Mouse (Mus musculus) lung, postnatal 0 days (tissue): Measurements from ENCODE around the gene Dpysl5. TPM values are rescaled to one million over a fixed set of nuclear protein-coding genes. Genes with fewer than 3 reads are reported as not detected.
A peak's percentile ranks its signal among the peaks of the same experiment; 100 is the strongest.

Experiments
- ATAC-seq: fragments of 200-750 bp; cut with Nextera tagmentation; 2 replicates; pipeline ENCODE4 v1.8.0; 2017; ENCODE audit warnings: moderate library complexity
- DNase-seq: peaks from one replicate; pipeline ENCODE4 v3.0.0-alpha.2; 2016; ENCODE audit warnings: low spot score
- H3K27ac ChIP-seq: fragments of 300-500 bp; sonication (generic); 2 replicates; pipeline ENCODE4 v1.5.1; 2014; ENCODE audit warnings: antibody characterized with exemption, mild to moderate bottlenecking, low read length, mixed read lengths
- H3K27me3 ChIP-seq: fragments of 300-500 bp; sonication (generic); replicated peaks from 2 replicates; pipeline ENCODE4 v1.6.1; 2014; ENCODE audit warnings: low read length, mixed read lengths; ENCODE audit not compliant: insufficient read depth
- H3K36me3 ChIP-seq: fragments of 300-500 bp; sonication (generic); 2 replicates; pipeline ENCODE4 v1.6.1; 2014; ENCODE audit warnings: low read length, mixed read lengths; ENCODE audit not compliant: insufficient read depth
- H3K4me1 ChIP-seq: fragments of 300-500 bp; sonication (generic); 2 replicates; pipeline ENCODE4 v1.6.1; 2014; ENCODE audit warnings: antibody characterized with exemption, low read depth, low read length, mixed read lengths; ENCODE audit not compliant: insufficient read depth
- H3K4me2 ChIP-seq: fragments of 300-500 bp; sonication (generic); replicated peaks from 2 replicates; pipeline ENCODE4 v1.6.1; 2014; ENCODE audit warnings: low read depth, mild to moderate bottlenecking, low read length, moderate library complexity, mixed read lengths
- H3K4me3 ChIP-seq: fragments of 300-500 bp; sonication (generic); 2 replicates; pipeline ENCODE4 v1.5.1; 2014; ENCODE audit warnings: low read depth, low read length
- H3K9ac ChIP-seq: fragments of 300-500 bp; sonication (generic); replicated peaks from 2 replicates; pipeline ENCODE4 v1.6.1; 2014; ENCODE audit warnings: low read depth, mild to moderate bottlenecking
- H3K9me3 ChIP-seq: fragments of 300-500 bp; sonication (generic); 2 replicates; pipeline ENCODE4 v1.6.1; 2016; ENCODE audit warnings: low read length, mixed read lengths
- CTCF ChIP-seq: IDR thresholded peaks from 2 replicates; pipeline ENCODE4 v1.5.1; 2016; ENCODE audit warnings: antibody characterized with exemption, mild to moderate bottlenecking
- EP300 ChIP-seq: IDR thresholded peaks from 2 replicates; pipeline ENCODE4 v1.6.1; 2016; ENCODE audit warnings: antibody characterized with exemption, mild to moderate bottlenecking, control low read depth
- WGBS: fragments of 180-500 bp; shearing (Covaris S2); extraction: QIAGEN DNeasy Blood & Tissue Kit; methylation state at CpG from one replicate; pipeline ENCODE4 v1.1.7; 2014; 5-methylcytosine and 5-hydroxymethylcytosine counted together
- polyA plus RNA-seq: library from polyadenylated mRNA; unstranded; fragments of >200 nt; fragmentation: Nextera tagmentation; extraction: Ambion mirVana; gene quantifications from 2 replicates; pipeline ENCODE4 v1.2.1, GENCODE M21; 2015

The Dpysl5 gene
- polyA plus RNA-seq, 1 experiment from 2014 or later, result 1.6 TPM

DNA sequence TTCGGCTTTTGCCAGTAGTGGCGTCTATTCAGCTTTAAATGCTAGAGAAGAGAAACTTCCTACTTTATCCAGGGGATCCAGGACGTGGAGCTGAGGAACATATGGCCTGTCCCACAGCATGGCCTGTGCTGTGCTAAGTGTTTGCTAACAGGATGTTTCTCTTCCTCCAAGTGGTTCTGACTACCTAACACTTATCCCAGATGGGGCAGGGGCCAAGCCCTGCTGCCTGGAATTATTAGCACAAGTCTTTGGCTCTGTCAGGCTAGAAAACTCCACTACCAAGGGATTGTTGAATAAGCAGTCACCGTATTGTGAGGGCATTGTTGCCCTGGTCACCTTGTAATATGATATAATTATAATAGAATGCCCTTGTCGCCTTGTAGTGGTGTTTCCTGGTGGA, 111.3 kb downstream of the Dpysl5 start:
- H3K36me3 ChIP-seq, result no peaks in the 10 kb centered on the region
- H3K4me2 ChIP-seq, result no peak overlapping the region
- H3K4me3 ChIP-seq, result no peak overlapping the region
- H3K9me3 ChIP-seq, result no peaks in the 10 kb centered on the region
- 57% methylated on average over 5 of the region's 5 CpGs for WGBS
- ATAC-seq (peak; percentile 75), DNase-seq (peak; percentile 47)
- TF ChIP-seq EP300 (no peak), CTCF (no peak)
- H3K27ac ChIP-seq, result no peak overlapping the region
- no peaks in the 10 kb centered on the region for H3K27me3 ChIP-seq
- H3K9ac ChIP-seq, result no peak overlapping the region
- H3K4me1 ChIP-seq, result no peaks in the 10 kb centered on the region; the same call in 1 of the 2 replicates

DNA sequence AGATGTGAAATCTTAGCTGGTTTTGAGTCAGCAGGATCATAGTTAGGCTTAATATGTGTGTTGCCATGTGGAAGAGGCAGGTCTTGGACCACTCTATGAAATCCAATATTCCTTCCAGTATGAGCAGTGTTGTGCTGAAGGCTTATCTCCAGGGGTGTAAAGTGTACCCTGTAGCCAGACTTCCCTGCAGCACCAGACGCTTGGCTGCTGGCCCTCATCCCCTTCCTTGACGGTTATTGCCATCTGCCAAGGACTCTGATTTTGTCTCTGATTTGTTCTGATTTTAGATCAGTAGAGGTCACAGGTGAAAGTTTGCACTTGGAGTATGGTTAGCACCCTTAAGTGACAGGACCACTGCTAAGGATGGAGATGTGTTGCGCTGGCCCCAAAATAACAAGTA, 111.7 kb downstream of the Dpysl5 start:
- TF ChIP-seq EP300 (no peak), CTCF (no peak)
- DNase-seq, result no peak

DNA sequence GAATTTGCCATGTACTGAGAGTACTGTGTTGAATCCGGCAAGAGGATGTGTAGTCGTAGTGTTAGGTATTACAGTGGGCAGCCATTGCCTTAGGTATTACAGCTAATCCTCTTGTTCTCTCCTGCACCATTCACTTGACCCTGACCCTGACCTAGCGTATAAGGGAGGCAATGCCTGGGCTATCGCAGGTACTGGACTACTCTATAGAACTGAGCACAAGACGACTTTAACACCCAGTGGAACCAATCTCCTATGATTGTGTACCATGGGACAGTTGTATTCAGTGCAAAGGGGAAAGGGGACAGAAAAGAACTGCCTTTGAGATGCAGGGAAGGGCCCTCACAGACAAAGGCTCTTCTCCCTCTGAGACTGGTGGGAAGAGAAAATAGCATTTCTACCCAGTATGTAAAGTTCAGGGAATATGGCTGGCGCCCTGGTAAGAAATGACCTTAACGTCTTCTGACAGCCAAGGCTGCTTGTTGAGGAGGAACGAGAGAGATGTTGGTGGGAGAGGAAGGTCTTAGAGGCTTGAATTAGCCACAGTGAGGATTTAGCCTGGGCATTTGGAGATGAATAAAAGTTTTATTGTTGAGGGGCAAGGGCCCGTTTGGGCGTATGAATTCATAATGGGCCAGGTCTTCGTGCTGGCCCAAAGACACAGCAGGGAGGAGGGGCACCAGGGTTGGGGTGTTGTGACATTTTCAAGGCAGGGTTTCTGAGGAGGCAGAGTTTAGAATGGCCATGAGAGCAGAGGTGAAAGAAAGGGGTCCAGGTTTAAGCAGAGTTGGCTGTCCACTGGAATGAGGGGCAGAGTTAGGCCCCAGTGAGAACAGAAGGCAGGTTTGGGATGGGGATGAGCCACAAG, 113.0 kb downstream of the Dpysl5 start:
- no peaks in the 10 kb centered on the region; the same call in 1 of the 2 replicates for H3K4me1 ChIP-seq
- H3K4me2 ChIP-seq, result no peak overlapping the region
- H3K36me3 ChIP-seq, result no peaks in the 10 kb centered on the region
- DNase-seq (no peak), ATAC-seq (no peak)
- no peak overlapping the region for H3K9ac ChIP-seq
- TF ChIP-seq CTCF (no peak), EP300 (no peak)
- no peak overlapping the region for H3K4me3 ChIP-seq
- no peaks in the 10 kb centered on the region for H3K9me3 ChIP-seq
- H3K27ac ChIP-seq, result no peak overlapping the region
- H3K27me3 ChIP-seq, result no peaks in the 10 kb centered on the region
- WGBS, result 91% methylated on average over 11 of the region's 11 CpGs

More for the DNA sequence above, 111.7 kb downstream of the Dpysl5 start:
- no peak for ATAC-seq
- no peak overlapping the region for H3K4me3 ChIP-seq
- no peaks in the 10 kb centered on the region for H3K36me3 ChIP-seq
- H3K9me3 ChIP-seq, result no peaks in the 10 kb centered on the region
- no peak overlapping the region for H3K4me2 ChIP-seq
- H3K4me1 ChIP-seq, result no peaks in the 10 kb centered on the region; the same call in 1 of the 2 replicates
- H3K27ac ChIP-seq, result no peak overlapping the region
- no peak overlapping the region for H3K9ac ChIP-seq
- no peaks in the 10 kb centered on the region for H3K27me3 ChIP-seq
- 76% methylated on average over 3 of the region's 3 CpGs for WGBS

DNA sequence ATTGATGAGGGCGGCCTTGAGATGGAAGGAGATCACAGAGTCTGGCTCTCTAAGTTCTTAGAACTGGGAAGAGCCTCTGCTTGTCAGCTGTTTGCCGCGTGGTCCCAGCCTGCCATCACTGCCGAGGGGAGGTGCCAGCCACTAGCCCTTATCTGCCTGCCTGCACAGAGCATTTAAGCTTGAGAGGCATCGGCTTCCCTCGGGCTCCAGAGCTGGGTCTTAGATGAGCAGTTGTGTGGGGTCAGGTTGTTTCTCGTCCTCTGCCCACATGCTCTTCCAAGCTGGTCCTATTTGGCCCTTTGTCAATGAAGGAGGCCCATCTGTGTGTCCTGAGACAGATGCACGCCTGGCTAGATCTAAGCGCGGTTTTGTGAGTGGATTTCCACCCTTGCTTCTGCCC, 113.8 kb downstream of the Dpysl5 start:
- TF ChIP-seq EP300 (no peak), CTCF (no peak)
- no peak overlapping the region for H3K9ac ChIP-seq
- 62% methylated on average over 10 of the region's 10 CpGs for WGBS
- H3K27ac ChIP-seq, result no peak overlapping the region
- H3K9me3 ChIP-seq, result no peaks in the 10 kb centered on the region
- no peak for DNase-seq
- H3K4me1 ChIP-seq, result no peaks in the 10 kb centered on the region; the same call in 1 of the 2 replicates
- no peak for ATAC-seq
- no peak overlapping the region for H3K4me3 ChIP-seq
- H3K27me3 ChIP-seq, result no peaks in the 10 kb centered on the region
- no peak overlapping the region for H3K4me2 ChIP-seq
- no peaks in the 10 kb centered on the region for H3K36me3 ChIP-seq

DNA sequence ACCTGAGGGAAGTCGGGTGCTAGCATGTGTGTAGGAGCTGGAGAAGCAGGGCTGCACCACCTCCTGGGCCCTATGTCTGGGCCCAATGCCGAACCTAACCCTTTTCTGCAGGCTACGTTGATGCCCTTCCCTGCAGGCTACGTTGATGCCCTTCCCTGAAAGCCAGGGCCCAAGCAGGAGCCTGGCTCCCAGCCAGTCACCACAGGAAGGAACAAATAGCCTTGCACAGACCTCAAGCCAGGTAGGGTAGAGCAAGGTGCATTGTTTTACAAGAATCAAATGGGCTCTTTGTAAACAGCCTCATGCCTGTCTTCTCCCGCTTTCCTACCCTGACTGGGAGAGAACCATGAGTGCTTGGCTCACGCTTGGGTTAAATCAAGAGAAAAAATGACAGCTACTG, 114.5 kb downstream of the Dpysl5 start:
- H3K4me2 ChIP-seq, result no peak overlapping the region
- no peaks in the 10 kb centered on the region for H3K9me3 ChIP-seq
- no peak for ATAC-seq
- H3K27ac ChIP-seq, result no peak overlapping the region
- peak; percentile 5 for DNase-seq
- no peak overlapping the region for H3K9ac ChIP-seq
- 64% methylated on average over 6 of the region's 6 CpGs for WGBS
- no peaks in the 10 kb centered on the region for H3K27me3 ChIP-seq
- no peaks in the 10 kb centered on the region for H3K36me3 ChIP-seq
- no peaks in the 10 kb centered on the region; the same call in 1 of the 2 replicates for H3K4me1 ChIP-seq
- H3K4me3 ChIP-seq, result no peak overlapping the region
- TF ChIP-seq CTCF, result no peak
- no peak for TF ChIP-seq EP300

DNA sequence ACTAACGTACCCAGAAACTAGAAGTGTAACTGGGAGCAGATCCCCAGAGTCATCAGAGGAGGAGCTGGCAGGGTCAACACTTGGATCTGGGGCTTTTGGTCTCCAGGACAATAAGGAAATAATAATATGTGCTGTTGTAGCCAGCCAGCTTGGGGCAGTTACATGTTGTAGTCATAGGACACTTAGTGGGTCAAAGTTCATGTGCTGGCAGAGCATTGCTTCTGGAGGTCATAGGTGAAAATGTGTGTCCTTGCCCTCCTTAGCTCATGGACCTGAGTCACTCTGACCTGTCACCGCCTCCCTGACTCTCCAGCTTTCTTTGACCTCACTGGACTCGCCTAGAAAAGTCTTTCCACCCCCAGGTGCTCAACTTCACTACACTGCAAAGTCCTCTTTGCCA, 122.1 kb downstream of the Dpysl5 start:
- ATAC-seq (no peak), DNase-seq (no peak)
- WGBS, result 84% methylated on average over 3 of the region's 3 CpGs
- Histone ChIP-seq H3K4me3 (no peak overlapping the region), H3K36me3 (no peaks in the 10 kb centered on the region), H3K27me3 (no peaks in the 10 kb centered on the region), H3K27ac (no peak overlapping the region), H3K4me1 (no peaks in the 10 kb centered on the region), H3K4me2 (no peak overlapping the region), H3K9me3 (no peaks in the 10 kb centered on the region), H3K9ac (no peak overlapping the region)
- TF ChIP-seq EP300 (no peak), CTCF (no peak)
